ENCODE assay signal across 8 mouse cellular contexts in the genomic region with DNA sequence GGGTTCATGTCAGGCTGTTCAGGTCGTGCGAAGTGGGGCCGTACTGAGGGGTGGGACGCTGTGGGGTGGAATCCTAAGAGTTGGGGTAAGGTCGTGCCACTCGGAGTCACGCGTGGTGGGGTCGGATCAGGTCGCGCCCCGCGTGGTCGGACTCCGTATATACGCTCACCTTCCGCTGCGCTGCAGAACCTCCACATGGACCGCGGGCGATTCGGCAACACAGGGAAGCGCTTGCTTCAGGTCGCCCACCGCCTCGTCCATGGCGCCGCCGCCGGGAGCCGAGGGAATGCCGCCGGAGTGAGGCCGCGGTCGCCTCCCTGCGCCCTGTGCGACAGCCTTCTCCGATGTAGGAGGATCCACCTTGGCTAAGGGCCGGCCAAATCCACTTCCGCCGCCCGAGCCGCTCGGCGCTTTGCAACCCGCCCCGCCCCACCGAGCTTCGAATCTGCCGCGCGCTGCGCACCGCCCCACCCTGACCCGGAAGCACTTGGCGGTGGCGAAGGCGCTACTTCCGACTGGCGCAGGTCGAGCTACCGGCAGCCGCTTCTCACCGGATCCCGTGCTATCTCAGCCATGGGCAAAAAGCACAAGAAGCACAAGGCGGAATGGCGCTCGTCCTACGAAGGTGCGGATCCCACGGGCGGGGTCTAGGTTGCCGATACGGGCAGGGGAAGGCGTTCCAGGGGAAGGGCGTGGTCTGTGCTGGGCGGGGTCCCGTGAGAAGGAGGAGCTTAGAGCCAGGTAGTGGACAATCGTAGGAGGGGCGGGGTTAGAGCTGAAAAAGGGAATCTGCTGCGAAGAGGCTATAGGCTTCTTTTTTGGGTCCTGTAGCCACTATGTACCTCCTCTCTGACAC. TPM values are rescaled to one million over a fixed set of nuclear protein-coding genes. Genes with fewer than 3 reads are reported as not detected.
DNase-seq lines count a peak whose midpoint lies in the region; ATAC-seq and TF ChIP-seq lines count a peak whose summit lies in the region.

A gene (minus strand): TSS at position 464 of the 856 bp plus-strand sequence.
A gene (plus strand): TSS at position 491 of the 856 bp plus-strand sequence.

- H3K27ac ChIP-seq in cortical plate, adult 2 months (ENCODE audit: insufficient read depth, low read length), result no peak within 1 kb of the TSS

- TF ChIP-seq POLR2A in cortical plate, adult 2 months (IDR thresholded peaks at IDR 0.05; ENCODE audit: extremely low read depth, insufficient read depth, low read length), result peak; percentile 60; the same call in 1 of the 2 replicates

- H3K36me3 ChIP-seq in megakaryocyte, embryonic 14.5 days (replicated peaks; ENCODE audit: low read length), result peaks cover 53% of the 10 kb centered on the region

- peak; percentile 80 to 82 for DNase-seq in gastrocnemius, adult 8-10 months (ENCODE audit: low spot score in 2 of 2)
- DNase-seq in hindlimb bud, embryonic 11.5 days (ENCODE audit: extremely low spot score, low read depth, low spot score), result peak; percentile 37
- DNase-seq in left cerebral cortex, adult 8-10 months (ENCODE audit: low spot score in 2 of 2), result peak; percentile 81 to 85
- peak; percentile 92 to 95 for DNase-seq in right cerebral cortex, postnatal 10 days (ENCODE audit: low spot score in 2 of 2)
- peak; percentile 97 for DNase-seq in urinary bladder, postnatal 25 days (ENCODE audit: low spot score)

- no peaks in the 10 kb centered on the region for H3K27me3 ChIP-seq in megakaryocyte, embryonic 14.5 days (replicated peaks)

- TF ChIP-seq CTCF in cortical plate, adult 2 months (IDR thresholded peaks at IDR 0.05; ENCODE audit: extremely low read depth, insufficient read depth, low read length), result no peak

- H3K9me3 ChIP-seq in megakaryocyte, embryonic 14.5 days, result no peaks in the 10 kb centered on the region

- peak; percentile 88 for ATAC-seq in activated CD4-positive, CD25-positive, alpha-beta regulatory T cell, adult 4 months

- peaks cover 2% of the 10 kb centered on the region; the same call in 1 of the 2 replicates for H3K4me1 ChIP-seq in cortical plate, adult 2 months (ENCODE audit: control insufficient read depth, insufficient read depth, low read length)
- peaks cover 23% of the 10 kb centered on the region for H3K4me1 ChIP-seq in megakaryocyte, embryonic 14.5 days

- peak within 1 kb of the TSS; percentile 76 for H3K4me3 ChIP-seq in cortical plate, adult 2 months (ENCODE audit: insufficient read depth, low read length)
- peak within 1 kb of the TSS; percentile 100 for H3K4me3 ChIP-seq in megakaryocyte, embryonic 14.5 days (replicated peaks)

RNA-seq across cellular contexts. Expression of the first gene that starts in this region (rescaled TPM):
- 1 to 10 TPM; 6.4 to 7.6 TPM for polyA plus RNA-seq in activated CD4-positive, CD25-positive, alpha-beta regulatory T cell, adult 4 months (2017; shearing (Covaris generic))
- 0.85 and 1.1 TPM in 2 replicates for polyA plus RNA-seq in cortical plate, adult 2 months (2012; rRNA removed)
- under 1 TPM in 1 of 4 experiments, not detected in 3; 0.16 TPM for total RNA-seq in gastrocnemius, adult 8-10 months (2022)
- total RNA-seq in left cerebral cortex, adult 8-10 months (2022), result 1 to 10 TPM in 1 of 4 experiments, under 1 TPM in 3; 0.37 to 2.4 (median 0.70) TPM
- polyA plus RNA-seq in megakaryocyte, embryonic 14.5 days (2012; ENCODE audit: insufficient read depth, low replicate concordance), result 1.6 TPM in 1 of 2 replicates, not detected in the other

RNA-seq across cellular contexts. Expression of the second gene that starts in this region (rescaled TPM):
- 10 to 100 TPM; 50.4 to 63.1 TPM for polyA plus RNA-seq in activated CD4-positive, CD25-positive, alpha-beta regulatory T cell, adult 4 months (2017; shearing (Covaris generic))
- 138 and 169 TPM in 2 replicates for polyA plus RNA-seq in cortical plate, adult 2 months (2012; rRNA removed)
- 1 to 10 TPM; 5.4 to 8.6 (median 8.1) TPM for total RNA-seq in gastrocnemius, adult 8-10 months (2022)
- 10 to 100 TPM; 75.5 to 86.0 (median 76.3) TPM for total RNA-seq in left cerebral cortex, adult 8-10 months (2022)
- polyA plus RNA-seq in megakaryocyte, embryonic 14.5 days (2012; ENCODE audit: insufficient read depth, low replicate concordance), result 3.7 and 23.9 TPM in 2 replicates

Comparison
In these comparisons a context has a peak if more than half of its experiments do, and no peak if none do; other contexts are left out.
1. RNA of the second gene that starts in this region (total RNA-seq): 75.5 to 86.0 TPM in left cerebral cortex, adult 8-10 months; 5.4 to 8.6 TPM in gastrocnemius, adult 8-10 months; every median in the first group is over 4 times any median in the second.
2. DNase-seq: peak in every context shown above with its lines; median percentile 97 in urinary bladder, postnatal 25 days; 94 in right cerebral cortex, postnatal 10 days; 83 in left cerebral cortex, adult 8-10 months; 81 in gastrocnemius, adult 8-10 months; 37 in hindlimb bud, embryonic 11.5 days.